Mouse (Mus musculus) ES-E14 (cell line): ENCODE measurements around the gene Nfyb.

Experiments
- CHD2 ChIP-seq: IDR thresholded peaks from 2 replicates; pipeline ENCODE4 v1.6.1; 2014; ENCODE audit warnings: mild to moderate bottlenecking, low read depth, low read length, inconsistent platforms
- HCFC1 ChIP-seq: IDR thresholded peaks from 2 replicates; pipeline ENCODE4 v1.6.1; 2012; ENCODE audit warnings: low read length, inconsistent platforms, borderline replicate concordance; ENCODE audit not compliant: insufficient read depth
- ZNF384 ChIP-seq: IDR thresholded peaks from 2 replicates; pipeline ENCODE4 v1.6.1; 2012; ENCODE audit warnings: low read depth, low read length, inconsistent platforms

DNA sequence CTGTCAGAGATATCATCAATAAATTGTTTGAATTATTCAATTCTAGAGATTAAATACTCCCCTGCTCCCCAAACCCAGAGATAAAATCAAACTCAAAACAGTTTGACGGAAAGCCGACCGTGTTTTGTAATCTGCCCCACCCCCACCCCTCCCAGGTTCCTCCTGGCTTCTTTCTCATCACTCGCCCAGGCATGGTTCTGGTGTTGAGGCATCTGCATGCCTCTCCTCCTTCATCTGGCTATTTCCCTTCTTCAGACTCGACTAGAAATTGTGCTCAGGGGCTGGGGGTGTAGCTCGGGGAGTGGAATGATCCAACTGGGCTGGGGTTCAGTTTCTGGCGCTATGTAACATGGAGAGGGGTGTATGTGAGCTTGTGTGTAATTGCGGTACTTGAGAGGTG is 31.8 kb upstream of the Nfyb start:
- TF ChIP-seq HCFC1 (no peak), CHD2 (no peak), ZNF384 (no peak)
